Mouse (Mus musculus): ENCODE data around the gene Rspo4. TPM values are rescaled to one million over a fixed set of nuclear protein-coding genes. Genes with fewer than 3 reads are reported as not detected.
A peak's percentile ranks its signal among the peaks of the same experiment; 100 is the strongest.

Rspo4 gene
- total RNA-seq (2014; fragmentation: Nextera tagmentation) (not detected in 2 replicates), total RNA-seq (2017) (0.11 TPM in 1 of 2 replicates, not detected in the other), polyA plus RNA-seq (2012) (not detected in 2 replicates)

- Histone ChIP-seq H3K4me1 (ENCODE audit: insufficient read depth, low read depth, low read length) (no peaks in the 10 kb centered on the region), H3K36me3 (replicated peaks) (no peaks in the 10 kb centered on the region), H3K9me3 (replicated peaks) (no peaks in the 10 kb centered on the region), H3K27me3 (ENCODE audit: insufficient read depth, low read length) (peaks cover 17% of the 10 kb centered on the region; the same call in 1 of the 2 replicates), H3K4me3 (ENCODE audit: low read depth, low read length) (no peak within 1 kb of the TSS)
- TF ChIP-seq GATA2 (IDR thresholded peaks at IDR 0.05; ENCODE audit: borderline replicate concordance, low read depth, low read length), result no peak
- TF ChIP-seq CTCF (IDR thresholded peaks at IDR 0.05; ENCODE audit: low read depth, low read length), result no peak
- DNase-seq (ENCODE audit: low spot score) (no peak), ATAC-seq (ENCODE audit: extremely low read depth, insufficient number of reproducible peaks, low FRiP score, poor library complexity, severe bottlenecking) (no peak)
These were observed at the start of gene Rspo4 for GRCm38 (mm10) chr2:151842648-151843226. Gene Rspo4 (plus strand): TSS chr2:151842927.

- DNase-seq (ENCODE audit: low spot score), result no peak
- no peaks in the 10 kb centered on the region for H3K9me3 ChIP-seq (replicated peaks)
- H3K36me3 ChIP-seq (replicated peaks), result no peaks in the 10 kb centered on the region
- H3K4me1 ChIP-seq (ENCODE audit: insufficient read depth, low read depth, low read length), result no peaks in the 10 kb centered on the region
- no peak for ATAC-seq (ENCODE audit: extremely low read depth, insufficient number of reproducible peaks, low FRiP score, poor library complexity, severe bottlenecking)
- no peak overlapping the region for H3K4me3 ChIP-seq (ENCODE audit: low read depth, low read length)
- H3K27me3 ChIP-seq (ENCODE audit: insufficient read depth, low read length), result peaks cover 3% of the 10 kb centered on the region; the same call in 1 of the 2 replicates
- no peak for TF ChIP-seq GATA1 (IDR thresholded peaks at IDR 0.05; ENCODE audit: borderline replicate concordance, low read length)
- no peak for TF ChIP-seq TAL1 (conservative IDR thresholded peaks at IDR 0.05; ENCODE audit: low read depth, low read length)
- TF ChIP-seq GATA2 (IDR thresholded peaks at IDR 0.05; ENCODE audit: borderline replicate concordance, low read depth, low read length), result no peak
- TF ChIP-seq CTCF (IDR thresholded peaks at IDR 0.05; ENCODE audit: low read depth, low read length), result no peak
- TF ChIP-seq POLR2AphosphoS5 (IDR thresholded peaks at IDR 0.05; ENCODE audit: insufficient replicate concordance, low read depth, low read length), result no peak
These were observed 27.1 kb upstream of the Rspo4 start for GRCm38 (mm10) chr2:151815586-151815985.

GRCm38 (mm10) chr2:151862257-151862810, 19.6 kb downstream of the Rspo4 start:
- no peaks in the 10 kb centered on the region for H3K9me3 ChIP-seq (replicated peaks)
- no peaks in the 10 kb centered on the region for H3K4me1 ChIP-seq (ENCODE audit: insufficient read depth, low read depth, low read length)
- peaks cover 3% of the 10 kb centered on the region; the same call in 1 of the 2 replicates for H3K27me3 ChIP-seq (ENCODE audit: insufficient read depth, low read length)
- TF ChIP-seq CTCF (IDR thresholded peaks at IDR 0.05; ENCODE audit: low read depth, low read length), result peak; percentile 41; the same call in 1 of the 2 replicates
- no peak for TF ChIP-seq POLR2AphosphoS5 (IDR thresholded peaks at IDR 0.05; ENCODE audit: insufficient replicate concordance, low read depth, low read length)
- TF ChIP-seq TAL1 (conservative IDR thresholded peaks at IDR 0.05; ENCODE audit: low read depth, low read length), result no peak
- no peak for TF ChIP-seq GATA1 (IDR thresholded peaks at IDR 0.05; ENCODE audit: borderline replicate concordance, low read length)
- TF ChIP-seq GATA2 (IDR thresholded peaks at IDR 0.05; ENCODE audit: borderline replicate concordance, low read depth, low read length), result no peak
- no peaks in the 10 kb centered on the region for H3K36me3 ChIP-seq (replicated peaks)
- DNase-seq (ENCODE audit: low spot score) (peak; percentile 25), ATAC-seq (ENCODE audit: extremely low read depth, insufficient number of reproducible peaks, low FRiP score, poor library complexity, severe bottlenecking) (no peak; the same call in 1 of the 2 replicates)
- H3K4me3 ChIP-seq (ENCODE audit: low read depth, low read length), result no peak overlapping the region

GRCm38 (mm10) chr2:151864941-151865340, 22.2 kb downstream of the Rspo4 start:
- Histone ChIP-seq H3K4me3 (ENCODE audit: low read depth, low read length) (no peak overlapping the region), H3K36me3 (replicated peaks) (no peaks in the 10 kb centered on the region), H3K9me3 (replicated peaks) (no peaks in the 10 kb centered on the region), H3K4me1 (ENCODE audit: insufficient read depth, low read depth, low read length) (no peaks in the 10 kb centered on the region), H3K27me3 (ENCODE audit: insufficient read depth, low read length) (peaks cover 1% of the 10 kb centered on the region; the same call in 1 of the 2 replicates)
- DNase-seq (ENCODE audit: low spot score) (no peak), ATAC-seq (ENCODE audit: extremely low read depth, insufficient number of reproducible peaks, low FRiP score, poor library complexity, severe bottlenecking) (no peak)
- TF ChIP-seq GATA2 (IDR thresholded peaks at IDR 0.05; ENCODE audit: borderline replicate concordance, low read depth, low read length) (no peak), TAL1 (conservative IDR thresholded peaks at IDR 0.05; ENCODE audit: low read depth, low read length) (no peak), CTCF (IDR thresholded peaks at IDR 0.05; ENCODE audit: low read depth, low read length) (no peak), POLR2AphosphoS5 (IDR thresholded peaks at IDR 0.05; ENCODE audit: insufficient replicate concordance, low read depth, low read length) (no peak), GATA1 (IDR thresholded peaks at IDR 0.05; ENCODE audit: borderline replicate concordance, low read length) (no peak)

- DNase-seq (ENCODE audit: low spot score) (peak; percentile 8), ATAC-seq (ENCODE audit: extremely low read depth, insufficient number of reproducible peaks, low FRiP score, poor library complexity, severe bottlenecking) (no peak)
- H3K4me1 ChIP-seq (ENCODE audit: insufficient read depth, low read depth, low read length), result no peaks in the 10 kb centered on the region
- TF ChIP-seq GATA2 (IDR thresholded peaks at IDR 0.05; ENCODE audit: borderline replicate concordance, low read depth, low read length) (no peak), POLR2AphosphoS5 (IDR thresholded peaks at IDR 0.05; ENCODE audit: insufficient replicate concordance, low read depth, low read length) (no peak), GATA1 (IDR thresholded peaks at IDR 0.05; ENCODE audit: borderline replicate concordance, low read length) (no peak), TAL1 (conservative IDR thresholded peaks at IDR 0.05; ENCODE audit: low read depth, low read length) (no peak), CTCF (IDR thresholded peaks at IDR 0.05; ENCODE audit: low read depth, low read length) (no peak)
- H3K4me3 ChIP-seq (ENCODE audit: low read depth, low read length), result no peak overlapping the region
- no peaks in the 10 kb centered on the region for H3K36me3 ChIP-seq (replicated peaks)
- no peaks in the 10 kb centered on the region for H3K9me3 ChIP-seq (replicated peaks)
- no peaks in the 10 kb centered on the region for H3K27me3 ChIP-seq (ENCODE audit: insufficient read depth, low read length)
These were observed 23.8 kb downstream of the Rspo4 start for GRCm38 (mm10) chr2:151866487-151866886.

- DNase-seq (ENCODE audit: low spot score), result no peak
- TF ChIP-seq GATA2 (IDR thresholded peaks at IDR 0.05; ENCODE audit: borderline replicate concordance, low read depth, low read length) (no peak), POLR2AphosphoS5 (IDR thresholded peaks at IDR 0.05; ENCODE audit: insufficient replicate concordance, low read depth, low read length) (no peak), CTCF (IDR thresholded peaks at IDR 0.05; ENCODE audit: low read depth, low read length) (no peak), TAL1 (conservative IDR thresholded peaks at IDR 0.05; ENCODE audit: low read depth, low read length) (no peak)
- H3K4me1 ChIP-seq (ENCODE audit: insufficient read depth, low read depth, low read length), result no peaks in the 10 kb centered on the region
- no peak overlapping the region for H3K4me3 ChIP-seq (ENCODE audit: low read depth, low read length)
- no peaks in the 10 kb centered on the region for H3K36me3 ChIP-seq (replicated peaks)
- H3K27me3 ChIP-seq (ENCODE audit: insufficient read depth, low read length), result peaks cover 7% of the 10 kb centered on the region; the same call in 1 of the 2 replicates
- no peak for ATAC-seq (ENCODE audit: extremely low read depth, insufficient number of reproducible peaks, low FRiP score, poor library complexity, severe bottlenecking)
- H3K9me3 ChIP-seq (replicated peaks), result no peaks in the 10 kb centered on the region
These were observed 25.5 kb downstream of the Rspo4 start for GRCm38 (mm10) chr2:151868196-151868595.

Measured in G1E (cell line).